Mouse (Mus musculus) adrenal gland, postnatal 10 days (tissue): ENCODE measurements around the gene Ifngr1. TPM values are rescaled to one million over a fixed set of nuclear protein-coding genes. Genes with fewer than 3 reads are reported as not detected.

Source experiments
- DNase-seq: peaks from one replicate; pipeline ENCODE4 v3.0.0; 2021; ENCODE audit warnings: mixed read lengths
- total RNA-seq, 2 experiments: library from RNA; stranded (reverse); gene quantifications; 2 replicates each; pipeline ENCODE4 v1.2.3; 2021

Ifngr1 gene
- total RNA-seq, 2 experiments from 2014 or later, result 60.2 to 87.8 TPM

GRCm38 (mm10) chr10:19645119-19645518 lies 53.4 kb downstream of the Ifngr1 start:
- DNase-seq, result no peak

- DNase-seq, result no peak
Observed at GRCm38 (mm10) chr10:19657426-19657825, 65.7 kb downstream of the Ifngr1 start.

Other genes starting within 250 kb of the Ifngr1 start
- gene Olig3, start 235.4 kb upstream of the Ifngr1 start, total RNA-seq, result not detected
- under 1 TPM; 0.18 to 0.48 TPM for gene Il22ra2, start 30.0 kb downstream of the Ifngr1 start, total RNA-seq
- 1 to 10 TPM; 2.8 to 3.3 TPM for gene Il20ra, start 120.6 kb downstream of the Ifngr1 start, total RNA-seq